Comparison of ENCODE assay signal across 18 mouse cellular contexts in genomic region chr11:20108151-20108550, GRCm38 (mm10). TPM values are rescaled to one million over a fixed set of nuclear protein-coding genes. Genes with fewer than 3 reads are reported as not detected.
DNase-seq lines count a peak whose midpoint lies in the region; ATAC-seq and TF ChIP-seq lines count a peak whose summit lies in the region.
"Had no signal": no experiment of that assay in that cellular context is flagged by ENCODE, and none has a peak within 500 bp of the region (broad histone marks: within the 10 kb centered on the region; RNA-seq: fewer than 3 reads in every experiment).

No protein-coding gene starts in this region.

- H3K79me2 ChIP-seq in heart, adult 2 months (replicated peaks; ENCODE audit: control insufficient read depth, insufficient read depth, low read length): peaks cover 8% of the 10 kb centered on the region

- H3K27me3 ChIP-seq in liver, embryonic 11.5 days (replicated peaks; ENCODE audit: control insufficient read depth, insufficient read depth, low read length): no peaks in the 10 kb centered on the region
- H3K27me3 ChIP-seq in liver, embryonic 16.5 days (ENCODE audit: control insufficient read depth, insufficient read depth, low read depth, low read length): no peaks in the 10 kb centered on the region
- H3K27me3 ChIP-seq in stomach, postnatal 0 days (ENCODE audit: control insufficient read depth, insufficient read depth, low read length): no peaks in the 10 kb centered on the region
- no peaks in the 10 kb centered on the region for H3K27me3 ChIP-seq in heart, adult 2 months (ENCODE audit: control insufficient read depth, insufficient read depth, low read length)
- H3K27me3 ChIP-seq: embryonic facial prominence, embryonic 12.5 days; limb, embryonic 15.5 days; midbrain, embryonic 15.5 days had no signal

- H3K4me2 ChIP-seq in liver, embryonic 11.5 days: peak overlapping the region; percentile 2; the same call in 1 of the 2 replicates
- H3K4me2 ChIP-seq in liver, embryonic 16.5 days (ENCODE audit: low read depth, low read length): peak overlapping the region; percentile 19; the same call in 1 of the 2 replicates
- no peak overlapping the region for H3K4me2 ChIP-seq in stomach, postnatal 0 days (replicated peaks; ENCODE audit: low read depth)
- H3K4me2 ChIP-seq: embryonic facial prominence, embryonic 12.5 days; hindbrain, embryonic 14.5 days; limb, embryonic 15.5 days; midbrain, embryonic 15.5 days had no signal

- H3K9ac ChIP-seq in liver, embryonic 11.5 days (ENCODE audit: low read depth, low read length): no peak overlapping the region
- H3K9ac ChIP-seq in liver, embryonic 16.5 days (ENCODE audit: low read depth, low read length): no peak overlapping the region
- H3K9ac ChIP-seq in stomach, postnatal 0 days (ENCODE audit: low read length): no peak overlapping the region
- H3K9ac ChIP-seq in heart, adult 2 months (ENCODE audit: low read depth, low read length): no peak overlapping the region
- H3K9ac ChIP-seq: embryonic facial prominence, embryonic 12.5 days; hindbrain, embryonic 14.5 days; limb, embryonic 15.5 days; midbrain, embryonic 15.5 days had no signal

- DNase-seq in liver, embryonic 11.5 days (ENCODE audit: low spot score): no peak
- DNase-seq in liver: no peak
- no peak for DNase-seq in stomach, postnatal 0 days (ENCODE audit: low spot score)
- no peak for DNase-seq in cerebellum, postnatal 25 days
- DNase-seq in urinary bladder, postnatal 10 days (ENCODE audit: low spot score): no peak
- no peak for DNase-seq in heart, adult 2 months
- DNase-seq: adrenal gland, postnatal 25 days; cerebellum, postnatal 36 days; heart, adult 18-20 months; lung, postnatal 14 days had no signal

- no peak overlapping the region for H3K4me3 ChIP-seq in liver, embryonic 11.5 days (ENCODE audit: low read depth, low read length)
- peak overlapping the region; percentile 10 for H3K4me3 ChIP-seq in bone marrow, adult 2 months (replicated peaks; ENCODE audit: control insufficient read depth, low read depth, low read length)
- no peak overlapping the region for H3K4me3 ChIP-seq in liver, embryonic 16.5 days (ENCODE audit: low read depth, low read length)
- H3K4me3 ChIP-seq in stomach, postnatal 0 days (ENCODE audit: low read depth, low read length): no peak overlapping the region
- no peak overlapping the region for H3K4me3 ChIP-seq in heart, adult 2 months
- H3K4me3 ChIP-seq: embryonic facial prominence, embryonic 12.5 days; limb, embryonic 15.5 days; midbrain, embryonic 15.5 days had no signal

- no peak for ATAC-seq in liver, embryonic 11.5 days (replicated peaks; ENCODE audit: low FRiP score)
- ATAC-seq in liver, embryonic 16.5 days (ENCODE audit: low read depth): no peak
- no peak for ATAC-seq in stomach, postnatal 0 days (ENCODE audit: low FRiP score, low TSS enrichment)
- ATAC-seq: intestine, postnatal 0 days; midbrain, embryonic 15.5 days had no signal

- no peaks in the 10 kb centered on the region for H3K9me3 ChIP-seq in liver, embryonic 11.5 days (ENCODE audit: control insufficient read depth, low read length)
- H3K9me3 ChIP-seq in liver, embryonic 16.5 days (replicated peaks; ENCODE audit: control insufficient read depth, low read length): no peaks in the 10 kb centered on the region
- H3K9me3 ChIP-seq in stomach, postnatal 0 days (ENCODE audit: control insufficient read depth, low read length): no peaks in the 10 kb centered on the region
- H3K9me3 ChIP-seq: embryonic facial prominence, embryonic 12.5 days; limb, embryonic 15.5 days; midbrain, embryonic 15.5 days had no signal

- no peak for TF ChIP-seq EP300 in stomach, postnatal 0 days (optimal IDR thresholded peaks at IDR 0.05)
- TF ChIP-seq EP300 in heart, adult 2 months (IDR thresholded peaks at IDR 0.05; ENCODE audit: insufficient read depth, low read depth, low read length): no peak

- TF ChIP-seq POLR2A in bone marrow, adult 2 months (IDR thresholded peaks at IDR 0.05; ENCODE audit: borderline replicate concordance, control insufficient read depth, low read depth, low read length): no peak
- TF ChIP-seq POLR2A in heart, adult 2 months (IDR thresholded peaks at IDR 0.05; ENCODE audit: insufficient read depth, low read depth, low read length): no peak

- intact Hi-C loops in heart, adult 2 months (cut with DNase I): no loop called here

- H3K36me3 ChIP-seq in liver, embryonic 11.5 days (ENCODE audit: control insufficient read depth, insufficient read depth, low read length): no peaks in the 10 kb centered on the region; the same call in 1 of the 2 replicates
- no peaks in the 10 kb centered on the region for H3K36me3 ChIP-seq in liver, embryonic 16.5 days (ENCODE audit: control insufficient read depth, insufficient read depth)
- H3K36me3 ChIP-seq in stomach, postnatal 0 days (ENCODE audit: control insufficient read depth, insufficient read depth, low read length): no peaks in the 10 kb centered on the region
- peaks cover 15% of the 10 kb centered on the region for H3K36me3 ChIP-seq in heart, adult 2 months (ENCODE audit: control insufficient read depth, insufficient read depth, low read length)
- H3K36me3 ChIP-seq: midbrain, embryonic 15.5 days had no signal

- WGBS in liver, embryonic 11.5 days: 69% methylated on average over 7 of the region's 7 CpGs
- WGBS in bone marrow, adult 2 months: 15% methylated on average over 7 of the region's 7 CpGs
- 44% methylated on average over 7 of the region's 7 CpGs for WGBS in liver, embryonic 16.5 days (ENCODE audit: insufficient replicate concordance)
- WGBS in stomach, postnatal 0 days: 73% methylated on average over 7 of the region's 7 CpGs
- WGBS in heart, adult 2 months: 74% methylated on average over 7 of the region's 7 CpGs

- no peak for TF ChIP-seq CTCF in bone marrow, adult 2 months (IDR thresholded peaks at IDR 0.05; ENCODE audit: control insufficient read depth, insufficient read depth, low read length)
- TF ChIP-seq CTCF in stomach, postnatal 0 days (IDR thresholded peaks at IDR 0.05; ENCODE audit: low read depth): no peak
- no peak for TF ChIP-seq CTCF in heart, adult 2 months (IDR thresholded peaks at IDR 0.05)

- H3K27ac ChIP-seq in liver, embryonic 11.5 days (ENCODE audit: low read depth, low read length): no peak overlapping the region
- no peak overlapping the region for H3K27ac ChIP-seq in bone marrow, adult 2 months (ENCODE audit: control insufficient read depth, insufficient read depth, low read depth, low read length, poor library complexity)
- no peak overlapping the region for H3K27ac ChIP-seq in liver, embryonic 16.5 days (ENCODE audit: low read length)
- H3K27ac ChIP-seq in stomach, postnatal 0 days (replicated peaks): peak overlapping the region; percentile 26; the same call in 1 of the 2 replicates
- H3K27ac ChIP-seq in heart, adult 2 months: no peak overlapping the region
- H3K27ac ChIP-seq: embryonic facial prominence, embryonic 12.5 days; hindbrain, embryonic 14.5 days; kidney, postnatal 0 days; limb, embryonic 15.5 days; midbrain, embryonic 15.5 days had no signal

- H3K4me1 ChIP-seq in liver, embryonic 11.5 days (replicated peaks; ENCODE audit: control insufficient read depth, insufficient read depth, low read length): no peaks in the 10 kb centered on the region; the same call in none of the 2 replicates
- H3K4me1 ChIP-seq in bone marrow, adult 2 months (ENCODE audit: control insufficient read depth, insufficient read depth, low read length): no peaks in the 10 kb centered on the region; the same call in 1 of the 2 replicates
- H3K4me1 ChIP-seq in liver, embryonic 16.5 days (ENCODE audit: control insufficient read depth, low read depth, low read length): peaks cover 16% of the 10 kb centered on the region
- H3K4me1 ChIP-seq in stomach, postnatal 0 days (replicated peaks; ENCODE audit: control insufficient read depth, insufficient read depth): no peaks in the 10 kb centered on the region
- peaks cover 7% of the 10 kb centered on the region for H3K4me1 ChIP-seq in heart, adult 2 months (ENCODE audit: control insufficient read depth, insufficient read depth, low read length)
- H3K4me1 ChIP-seq: limb, embryonic 15.5 days had no signal

RNA-seq across cellular contexts. Expression of gene Actr2, which starts 4.6 kb away (rescaled TPM):
- 64.4 and 74.5 TPM in 2 replicates for polyA plus RNA-seq in liver, embryonic 11.5 days (2014; fragmentation: Nextera tagmentation; extraction: Ambion mirVana)
- 59.1 and 89.6 TPM in 2 replicates for polyA plus RNA-seq in bone marrow, adult 2 months (2011; ENCODE audit: insufficient read depth, insufficient read length, low replicate concordance, missing spikeins)
- 39.9 and 56.3 TPM in 2 replicates for polyA plus RNA-seq in liver, embryonic 16.5 days (2015; fragmentation: Nextera tagmentation; extraction: Ambion mirVana)
- 87.1 and 94.7 TPM in 2 replicates for polyA plus RNA-seq in stomach, postnatal 0 days (2015; fragmentation: Nextera tagmentation; extraction: Ambion mirVana)
- 10 to 100 TPM; 71.7 to 75.8 TPM for total RNA-seq in heart, adult 2 months (2021)
- polyA plus RNA-seq in heart, adult 2 months (2012; rRNA removed): 18.1 and 34.5 TPM in 2 replicates
